Mouse (Mus musculus) heart, postnatal 36 days (tissue): ENCODE results near the gene Bcat2. TPM values are rescaled to one million over a fixed set of nuclear protein-coding genes. Genes with fewer than 3 reads are reported as not detected.
A peak's percentile ranks its signal among the peaks of the same experiment; 100 is the strongest.
"Not testable (repeated sequence)": the region's sequence is repeated elsewhere in the genome, so short reads cannot be mapped to it uniquely, and the experiment has no call there.

Experiments used
- DNase-seq, 2 experiments: peaks; one replicate each; pipeline ENCODE4 v3.0.0; 2021 to 2022
- intact Hi-C: fragments of 180-260 bp; cut with DNase I; formaldehyde crosslinking; loops from one replicate; pipeline ENCODE4 v1.15.1; 2025
- total RNA-seq, 2 experiments: library from RNA; stranded (reverse); gene quantifications; 2 replicates each; pipeline ENCODE4 v1.2.3; 2021

The Bcat2 gene
- total RNA-seq: 100 to 1,000 TPM; 232 to 235 TPM

- DNase-seq: peak; percentile 73 to 78
- intact Hi-C loops: no loop called here
Observed at GRCm38 (mm10) chr7:45570103-45570741, at the start of gene Bcat2. Bcat2 (plus strand) TSS chr7:45570153.

- DNase-seq: no peak
- intact Hi-C loops: no loop called here
Observed at GRCm38 (mm10) chr7:45520605-45521004, 49.3 kb upstream of the Bcat2 start.

- intact Hi-C loops: no loop called here
- peak; percentile 80 to 86 for DNase-seq
Observed at GRCm38 (mm10) chr7:45521728-45522184, 48.2 kb upstream of the Bcat2 start.

GRCm38 (mm10) chr7:45522194-45522752 lies 47.7 kb upstream of the Bcat2 start:
- DNase-seq: no peak
- intact Hi-C loops: no loop called here

GRCm38 (mm10) chr7:45522957-45523676 lies 46.8 kb upstream of the Bcat2 start:
- intact Hi-C loops: no loop called here
- no peak for DNase-seq

GRCm38 (mm10) chr7:45523678-45524170 lies 46.2 kb upstream of the Bcat2 start:
- intact Hi-C loops: no loop called here
- no peak for DNase-seq

- intact Hi-C loops: no loop called here
- peak; percentile 51 to 67 for DNase-seq
Observed at GRCm38 (mm10) chr7:45524841-45525621, 44.9 kb upstream of the Bcat2 start.

- intact Hi-C loops: loop anchor here (2.0 kb wide), 1 partner anchor 49 kb away; no protein-coding TSS in a partner anchor
- peak; percentile 99 for DNase-seq
Observed at GRCm38 (mm10) chr7:45525809-45526473, 44.0 kb upstream of the Bcat2 start, which contains the start of the genes Ppp1r15a and Plekha4. Ppp1r15a (minus strand) TSS chr7:45526268. Plekha4 (plus strand) TSS chr7:45526330.

- DNase-seq: no peak
- intact Hi-C loops: loop anchor here (2.0 kb wide), 1 partner anchor 50 kb away; no protein-coding TSS in a partner anchor
Observed at GRCm38 (mm10) chr7:45526474-45527120, 43.4 kb upstream of the Bcat2 start.

- DNase-seq: not testable (repeated sequence)
- intact Hi-C loops: loop anchor here (2.0 kb wide), 1 partner anchor 50 kb away; no protein-coding TSS in a partner anchor
Observed at GRCm38 (mm10) chr7:45527169-45527568, 42.8 kb upstream of the Bcat2 start.

- peak in 1 of 2 experiments; percentile 37 for DNase-seq
- intact Hi-C loops: loop anchor here (2.0 kb wide), 1 partner anchor 59 kb away; no protein-coding TSS in a partner anchor
Observed at GRCm38 (mm10) chr7:45529461-45529860, 40.5 kb upstream of the Bcat2 start.

GRCm38 (mm10) chr7:45530643-45531042 lies 39.3 kb upstream of the Bcat2 start:
- no peak for DNase-seq

GRCm38 (mm10) chr7:45535676-45536075 lies 34.3 kb upstream of the Bcat2 start:
- intact Hi-C loops: no loop called here
- DNase-seq: no peak

More at GRCm38 (mm10) chr7:45530643-45531042, 39.3 kb upstream of the Bcat2 start:
- intact Hi-C loops: loop anchor here (1.0 to 2.0 kb wide), 2 partner anchors 15 to 30 kb away; no protein-coding TSS in a partner anchor

GRCm38 (mm10) chr7:45537602-45538001 lies 32.4 kb upstream of the Bcat2 start:
- DNase-seq: no peak
- intact Hi-C loops: no loop called here

GRCm38 (mm10) chr7:45538163-45539041 lies 31.6 kb upstream of the Bcat2 start:
- DNase-seq: peak; percentile 45 to 48
- intact Hi-C loops: no loop called here

GRCm38 (mm10) chr7:45539095-45539494 lies 30.9 kb upstream of the Bcat2 start:
- intact Hi-C loops: no loop called here

GRCm38 (mm10) chr7:45540213-45540612 lies 29.7 kb upstream of the Bcat2 start:
- no peak for DNase-seq
- intact Hi-C loops: no loop called here

More at GRCm38 (mm10) chr7:45539095-45539494, 30.9 kb upstream of the Bcat2 start:
- DNase-seq: no peak

- no peak for DNase-seq
- intact Hi-C loops: no loop called here
Observed at GRCm38 (mm10) chr7:45544525-45544924, 25.4 kb upstream of the Bcat2 start.
